8 mouse cellular contexts compared by ENCODE assay signal in the genomic region with DNA sequence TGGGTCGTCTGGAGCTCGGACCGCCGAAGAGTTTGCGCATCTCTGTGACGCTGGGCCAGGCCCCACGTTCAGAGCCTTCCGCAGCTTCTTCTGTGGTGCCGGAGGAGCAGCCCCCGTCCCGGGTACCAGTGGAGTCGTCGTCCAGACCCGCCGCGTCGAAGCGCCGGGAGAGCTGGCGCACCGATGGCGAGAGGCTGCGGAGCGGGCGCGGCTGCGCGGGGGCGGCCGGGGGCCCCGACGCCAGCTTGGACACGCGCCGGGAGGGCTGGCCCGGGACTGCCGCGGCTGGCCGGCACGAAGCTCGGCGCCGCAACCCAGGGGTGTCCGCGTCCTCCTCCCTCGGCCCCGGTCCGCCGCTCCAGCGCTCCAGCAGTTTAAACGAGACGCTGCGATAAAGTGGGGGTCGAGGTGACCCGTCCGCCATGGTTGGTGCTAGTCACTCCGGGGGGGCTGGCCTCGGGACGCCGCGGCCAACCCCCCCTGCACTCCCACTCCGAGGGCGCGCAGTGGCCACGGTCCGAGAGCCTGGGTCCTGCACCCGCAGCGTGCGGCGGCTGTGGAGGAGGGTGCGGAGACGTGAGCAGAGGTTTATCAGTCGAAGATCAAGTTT. TPM values are rescaled to one million over a fixed set of nuclear protein-coding genes. Genes with fewer than 3 reads are reported as not detected.
A peak's percentile ranks its signal among the peaks of the same experiment; 100 is the strongest.
DNase-seq lines count a peak whose midpoint lies in the region; ATAC-seq lines count a peak whose summit lies in the region.

No protein-coding gene starts in this region.

- peak; percentile 54 for DNase-seq in ovary, postnatal 14 days (ENCODE audit: low spot score)
- no peak for DNase-seq in ovary, adult 18-20 months (ENCODE audit: low spot score)
- DNase-seq in forebrain, embryonic 10.5 days (ENCODE audit: extremely low spot score, low spot score) = no peak
- DNase-seq in lung, postnatal 10 days = peak; percentile 56
- no peak for DNase-seq in MN1 (ENCODE audit: low spot score)
- DNase-seq in layer of hippocampus, postnatal 25 days (ENCODE audit: extremely low spot score in 1 of 2, low spot score in 1 of 2) = no peak
- no peak for DNase-seq in frontal cortex, postnatal 14 days (ENCODE audit: low spot score in 2 of 2)

- H3K9ac ChIP-seq in hindbrain, embryonic 15.5 days = peak overlapping the region; percentile 27

- H3K36me3 ChIP-seq in forebrain, embryonic 10.5 days (replicated peaks) = peaks cover 32% of the 10 kb centered on the region
- no peaks in the 10 kb centered on the region for H3K36me3 ChIP-seq in hindbrain, embryonic 15.5 days

- H3K4me3 ChIP-seq in forebrain, embryonic 10.5 days = peak overlapping the region; percentile 84
- peak overlapping the region; percentile 50 for H3K4me3 ChIP-seq in hindbrain, embryonic 15.5 days

- peak overlapping the region; percentile 87 for H3K4me2 ChIP-seq in hindbrain, embryonic 15.5 days

- under 1% methylated on average over 73 of the region's 73 CpGs for WGBS in forebrain, embryonic 10.5 days
- WGBS in hindbrain, embryonic 15.5 days = under 1% methylated on average over 69 of the region's 73 CpGs

- H3K27me3 ChIP-seq in forebrain, embryonic 10.5 days (ENCODE audit: poor library complexity, severe bottlenecking) = peaks cover 34% of the 10 kb centered on the region
- H3K27me3 ChIP-seq in hindbrain, embryonic 15.5 days = peaks cover 42% of the 10 kb centered on the region

- H3K9me3 ChIP-seq in forebrain, embryonic 10.5 days = no peaks in the 10 kb centered on the region
- H3K9me3 ChIP-seq in hindbrain, embryonic 15.5 days = no peaks in the 10 kb centered on the region

- H3K4me1 ChIP-seq in forebrain, embryonic 10.5 days = peaks cover 68% of the 10 kb centered on the region
- peaks cover 42% of the 10 kb centered on the region for H3K4me1 ChIP-seq in hindbrain, embryonic 15.5 days (replicated peaks)

- peak overlapping the region; percentile 98 for H3K27ac ChIP-seq in forebrain, embryonic 10.5 days
- H3K27ac ChIP-seq in hindbrain, embryonic 15.5 days (replicated peaks) = peak overlapping the region; percentile 68

- no peak; the same call in 1 of the 2 replicates for ATAC-seq in hindbrain, embryonic 15.5 days (ENCODE audit: low FRiP score, low read depth)

RNA-seq across cellular contexts. Expression of a gene that starts 0.5 kb away (rescaled TPM):
- polyA plus RNA-seq in forebrain, embryonic 10.5 days (2016; fragmentation: Nextera tagmentation; extraction: Ambion mirVana) = 6.5 TPM in 2 replicates
- polyA plus RNA-seq in hindbrain, embryonic 15.5 days (2015; fragmentation: Nextera tagmentation; extraction: Ambion mirVana) = 12.9 and 14.6 TPM in 2 replicates
- 100 to 1,000 TPM; 140 to 146 TPM for total RNA-seq in layer of hippocampus, postnatal 25 days (2021)

RNA-seq across cellular contexts. Expression of a gene that starts 43.0 kb away (rescaled TPM):
- 1.5 and 2.0 TPM in 2 replicates for polyA plus RNA-seq in forebrain, embryonic 10.5 days (2016; fragmentation: Nextera tagmentation; extraction: Ambion mirVana)
- polyA plus RNA-seq in hindbrain, embryonic 15.5 days (2015; fragmentation: Nextera tagmentation; extraction: Ambion mirVana) = 3.2 and 4.4 TPM in 2 replicates
- 1 to 10 TPM; 3.9 to 5.6 TPM for total RNA-seq in layer of hippocampus, postnatal 25 days (2021)

Comparison
In these comparisons a context has a peak if more than half of its experiments do, and no peak if none do; other contexts are left out.
1. DNase-seq: peak in ovary, postnatal 14 days (single experiment) and lung, postnatal 10 days (single experiment); none in ovary, adult 18-20 months (single experiment), forebrain, embryonic 10.5 days (single experiment), MN1 (single experiment), layer of hippocampus, postnatal 25 days (0 of 2) and frontal cortex, postnatal 14 days (0 of 2).